Mouse (Mus musculus): ENCODE measurements at regions not wholly inside any gene's neighbourhood (a gene's known extent, or its start where the extent isn't known, plus 50 kb on each side); places are given as distances from the start of the nearest gene placed in this dataset.

- DNase-seq, result no peak
- Histone ChIP-seq H3K4me3 (no peak overlapping the region), H3K27ac (no peak overlapping the region), H3K79me2 (replicated peaks; ENCODE audit: control insufficient read depth, insufficient read depth, low read length) (no peaks in the 10 kb centered on the region), H3K27me3 (ENCODE audit: control insufficient read depth, insufficient read depth, low read length) (no peaks in the 10 kb centered on the region), H3K4me1 (ENCODE audit: control insufficient read depth, insufficient read depth, low read length) (no peaks in the 10 kb centered on the region; the same call in 1 of the 2 replicates), H3K9ac (ENCODE audit: low read depth, low read length) (no peak overlapping the region), H3K36me3 (ENCODE audit: control insufficient read depth, insufficient read depth, low read length) (no peaks in the 10 kb centered on the region)
- 78% methylated on average over 6 of the region's 6 CpGs for WGBS
- TF ChIP-seq CTCF (IDR thresholded peaks at IDR 0.05) (no peak), EP300 (IDR thresholded peaks at IDR 0.05; ENCODE audit: insufficient read depth, low read depth, low read length) (no peak), POLR2A (IDR thresholded peaks at IDR 0.05; ENCODE audit: insufficient read depth, low read depth, low read length) (no peak)
- intact Hi-C loops (cut with DNase I), result no loop called here
These were observed 106.5 kb downstream of the Fzd1 start for GRCm38 (mm10) chr5:4651167-4651955.

GRCm38 (mm10) chr5:4650709-4651108 lies 107.1 kb downstream of the Fzd1 start:
- H3K27me3 ChIP-seq (ENCODE audit: control insufficient read depth, insufficient read depth, low read length), result no peaks in the 10 kb centered on the region
- no peak for TF ChIP-seq POLR2A (IDR thresholded peaks at IDR 0.05; ENCODE audit: insufficient read depth, low read depth, low read length)
- no peak for TF ChIP-seq EP300 (IDR thresholded peaks at IDR 0.05; ENCODE audit: insufficient read depth, low read depth, low read length)
- TF ChIP-seq CTCF (IDR thresholded peaks at IDR 0.05), result no peak
- DNase-seq, result no peak
- 90% methylated on average over 3 of the region's 3 CpGs for WGBS
- no peak overlapping the region for H3K9ac ChIP-seq (ENCODE audit: low read depth, low read length)
- H3K79me2 ChIP-seq (replicated peaks; ENCODE audit: control insufficient read depth, insufficient read depth, low read length), result no peaks in the 10 kb centered on the region
- no peak overlapping the region for H3K4me3 ChIP-seq
- no peaks in the 10 kb centered on the region; the same call in 1 of the 2 replicates for H3K4me1 ChIP-seq (ENCODE audit: control insufficient read depth, insufficient read depth, low read length)
- H3K27ac ChIP-seq, result no peak overlapping the region
- intact Hi-C loops (cut with DNase I), result no loop called here
- no peaks in the 10 kb centered on the region for H3K36me3 ChIP-seq (ENCODE audit: control insufficient read depth, insufficient read depth, low read length)

GRCm38 (mm10) chr5:4649858-4650556 lies 107.8 kb downstream of the Fzd1 start:
- DNase-seq, result no peak
- intact Hi-C loops (cut with DNase I), result no loop called here

GRCm38 (mm10) chr5:4641041-4641440 lies 116.8 kb downstream of the Fzd1 start:
- Histone ChIP-seq H3K36me3 (ENCODE audit: control insufficient read depth, insufficient read depth, low read length) (no peaks in the 10 kb centered on the region), H3K9ac (ENCODE audit: low read depth, low read length) (no peak overlapping the region), H3K79me2 (replicated peaks; ENCODE audit: control insufficient read depth, insufficient read depth, low read length) (no peaks in the 10 kb centered on the region), H3K27me3 (ENCODE audit: control insufficient read depth, insufficient read depth, low read length) (no peaks in the 10 kb centered on the region), H3K27ac (no peak overlapping the region), H3K4me3 (no peak overlapping the region), H3K4me1 (ENCODE audit: control insufficient read depth, insufficient read depth, low read length) (no peaks in the 10 kb centered on the region)
- no peak for DNase-seq
- intact Hi-C loops (cut with DNase I), result no loop called here
- no peak for TF ChIP-seq POLR2A (IDR thresholded peaks at IDR 0.05; ENCODE audit: insufficient read depth, low read depth, low read length)
- no peak for TF ChIP-seq EP300 (IDR thresholded peaks at IDR 0.05; ENCODE audit: insufficient read depth, low read depth, low read length)
- no peak for TF ChIP-seq CTCF (IDR thresholded peaks at IDR 0.05)

More at GRCm38 (mm10) chr5:4649858-4650556, 107.8 kb downstream of the Fzd1 start:
- Histone ChIP-seq H3K4me3 (no peak overlapping the region), H3K27ac (no peak overlapping the region), H3K9ac (ENCODE audit: low read depth, low read length) (no peak overlapping the region), H3K79me2 (replicated peaks; ENCODE audit: control insufficient read depth, insufficient read depth, low read length) (no peaks in the 10 kb centered on the region), H3K36me3 (ENCODE audit: control insufficient read depth, insufficient read depth, low read length) (no peaks in the 10 kb centered on the region), H3K4me1 (ENCODE audit: control insufficient read depth, insufficient read depth, low read length) (no peaks in the 10 kb centered on the region; the same call in 1 of the 2 replicates), H3K27me3 (ENCODE audit: control insufficient read depth, insufficient read depth, low read length) (no peaks in the 10 kb centered on the region)
- TF ChIP-seq EP300 (IDR thresholded peaks at IDR 0.05; ENCODE audit: insufficient read depth, low read depth, low read length) (no peak), CTCF (IDR thresholded peaks at IDR 0.05) (no peak), POLR2A (IDR thresholded peaks at IDR 0.05; ENCODE audit: insufficient read depth, low read depth, low read length) (no peak)
- WGBS, result 63% methylated on average over 6 of the region's 6 CpGs

DNA sequence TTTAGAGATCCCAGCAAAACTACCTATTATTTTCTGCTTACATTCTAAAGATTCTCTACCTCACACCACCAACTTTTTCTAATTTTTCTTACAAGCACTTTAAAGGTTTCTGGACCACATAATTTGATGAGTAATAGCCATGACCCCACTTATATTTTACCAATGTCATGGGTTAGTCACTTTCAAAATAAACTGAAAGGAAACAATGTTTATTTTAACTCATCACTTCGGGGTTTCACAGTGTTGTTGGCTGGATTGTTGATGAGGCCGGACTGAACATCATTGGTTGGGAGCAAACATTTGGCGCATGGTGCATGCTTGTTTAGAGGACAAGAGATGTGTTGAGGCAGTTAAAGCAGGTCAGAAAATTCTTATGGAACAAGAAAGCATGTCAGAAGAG lies 124.1 kb downstream of the Fzd1 start:
- WGBS, result 78% methylated on average over 3 of the region's 3 CpGs
- intact Hi-C loops (cut with DNase I), result no loop called here
- no peak for TF ChIP-seq EP300 (IDR thresholded peaks at IDR 0.05; ENCODE audit: insufficient read depth, low read depth, low read length)
- TF ChIP-seq CTCF (IDR thresholded peaks at IDR 0.05), result no peak
- TF ChIP-seq POLR2A (IDR thresholded peaks at IDR 0.05; ENCODE audit: insufficient read depth, low read depth, low read length), result no peak

DNA sequence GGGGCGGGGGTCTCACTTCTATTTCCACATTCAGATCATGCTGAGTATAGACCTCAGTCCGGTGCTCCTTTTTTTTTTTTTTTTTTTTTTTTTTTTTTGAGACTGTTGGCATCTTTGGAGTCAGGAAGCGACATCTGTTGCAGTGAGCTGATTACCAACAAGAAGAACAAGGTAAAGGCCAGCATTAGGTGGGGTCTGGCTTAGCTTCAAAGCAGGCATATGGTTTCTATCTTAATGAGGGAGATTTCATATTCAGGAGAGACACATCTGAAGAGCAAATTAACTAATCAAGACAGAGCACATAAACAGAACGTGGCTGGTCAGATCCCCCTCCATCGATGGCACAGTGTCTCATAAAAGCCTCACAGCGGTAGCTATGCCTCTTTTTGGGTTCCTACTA lies 132.6 kb downstream of the Fzd1 start:
- Histone ChIP-seq H3K79me2 (replicated peaks; ENCODE audit: control insufficient read depth, insufficient read depth, low read length) (no peaks in the 10 kb centered on the region), H3K4me1 (ENCODE audit: control insufficient read depth, insufficient read depth, low read length) (no peaks in the 10 kb centered on the region), H3K4me3 (no peak overlapping the region), H3K36me3 (ENCODE audit: control insufficient read depth, insufficient read depth, low read length) (no peaks in the 10 kb centered on the region), H3K27ac (no peak overlapping the region), H3K27me3 (ENCODE audit: control insufficient read depth, insufficient read depth, low read length) (no peaks in the 10 kb centered on the region), H3K9ac (ENCODE audit: low read depth, low read length) (no peak overlapping the region)
- intact Hi-C loops (cut with DNase I), result no loop called here
- no peak for TF ChIP-seq POLR2A (IDR thresholded peaks at IDR 0.05; ENCODE audit: insufficient read depth, low read depth, low read length)
- no peak for TF ChIP-seq CTCF (IDR thresholded peaks at IDR 0.05)
- TF ChIP-seq EP300 (IDR thresholded peaks at IDR 0.05; ENCODE audit: insufficient read depth, low read depth, low read length), result no peak
- 80% methylated on average over 6 of the region's 6 CpGs for WGBS
- DNase-seq, result no peak

More for the DNA sequence above, 124.1 kb downstream of the Fzd1 start:
- no peak overlapping the region for H3K27ac ChIP-seq
- DNase-seq, result no peak
- H3K4me1 ChIP-seq (ENCODE audit: control insufficient read depth, insufficient read depth, low read length), result no peaks in the 10 kb centered on the region
- no peak overlapping the region for H3K4me3 ChIP-seq
- no peaks in the 10 kb centered on the region for H3K36me3 ChIP-seq (ENCODE audit: control insufficient read depth, insufficient read depth, low read length)
- H3K27me3 ChIP-seq (ENCODE audit: control insufficient read depth, insufficient read depth, low read length), result no peaks in the 10 kb centered on the region
- H3K79me2 ChIP-seq (replicated peaks; ENCODE audit: control insufficient read depth, insufficient read depth, low read length), result no peaks in the 10 kb centered on the region
- H3K9ac ChIP-seq (ENCODE audit: low read depth, low read length), result no peak overlapping the region
